Mouse (Mus musculus) midbrain, embryonic 11.5 days (tissue): ENCODE measurements around the gene Vstm4. TPM values are rescaled to one million over a fixed set of nuclear protein-coding genes. Genes with fewer than 3 reads are reported as not detected.

Experiments
- ATAC-seq: fragments of 200-750 bp; cut with Nextera tagmentation; 2 replicates; pipeline ENCODE4 v1.8.0; 2017; ENCODE audit warnings: moderate TSS enrichment, moderate library complexity; ENCODE audit not compliant: low FRiP score
- DNase-seq: peaks from one replicate; pipeline ENCODE4 v3.0.0; 2015; ENCODE audit warnings: low spot score; ENCODE audit errors: missing footprints
- H3K27ac ChIP-seq: fragments of 300-500 bp; sonication (generic); 2 replicates; pipeline ENCODE4 v1.5.1; 2014; ENCODE audit warnings: low read depth, low read length
- H3K27me3 ChIP-seq: fragments of 300-500 bp; sonication (generic); 2 replicates; pipeline ENCODE4 v1.6.1; 2014; ENCODE audit warnings: mild to moderate bottlenecking, low read length, moderate library complexity, mixed read lengths; ENCODE audit not compliant: control insufficient read depth, insufficient read depth
- H3K36me3 ChIP-seq: fragments of 300-500 bp; sonication (generic); 2 replicates; pipeline ENCODE4 v1.6.1; 2014; ENCODE audit warnings: mild to moderate bottlenecking, low read length, moderate library complexity, mixed read lengths; ENCODE audit not compliant: control insufficient read depth, insufficient read depth
- H3K4me1 ChIP-seq: fragments of 300-500 bp; sonication (generic); 2 replicates; pipeline ENCODE4 v1.6.1; 2014; ENCODE audit warnings: low read length; ENCODE audit not compliant: control insufficient read depth, insufficient read depth
- H3K4me2 ChIP-seq: fragments of 300-500 bp; sonication (generic); 2 replicates; pipeline ENCODE4 v1.6.1; 2014; ENCODE audit warnings: mild to moderate bottlenecking, moderate library complexity
- H3K4me3 ChIP-seq: fragments of 300-500 bp; sonication (generic); 2 replicates; pipeline ENCODE4 v1.5.1; 2014; ENCODE audit warnings: low read depth, low read length
- H3K9ac ChIP-seq: fragments of 300-500 bp; sonication (generic); 2 replicates; pipeline ENCODE4 v1.6.1; 2014; ENCODE audit warnings: low read length
- H3K9me3 ChIP-seq: fragments of 300-500 bp; sonication (generic); 2 replicates; pipeline ENCODE4 v1.6.1; 2016; ENCODE audit warnings: low read length; ENCODE audit not compliant: control insufficient read depth
- WGBS: fragments of 180-500 bp; shearing (Covaris S2); extraction: QIAGEN DNeasy Blood & Tissue Kit; methylation state at CpG from one replicate; pipeline ENCODE4 v1.1.7; 2014; 5-methylcytosine and 5-hydroxymethylcytosine counted together
- polyA plus RNA-seq: library from polyadenylated mRNA; unstranded; fragments of >200 nt; fragmentation: Nextera tagmentation; extraction: Ambion mirVana; gene quantifications from 2 replicates; pipeline ENCODE4 v1.2.1, GENCODE M21; 2014

Gene Vstm4
- 4.5 and 4.6 TPM in 2 replicates for polyA plus RNA-seq

- H3K27ac ChIP-seq = no peak within 1 kb of the TSS
Measured at GRCm38 (mm10) chr14:32856681-32857328, at the start of gene Vstm4. TSS of gene Vstm4 (plus strand) at chr14:32856756.

GRCm38 (mm10) chr14:32810111-32810510 lies 46.4 kb upstream of the Vstm4 start:
- Histone ChIP-seq H3K27ac (no peak overlapping the region), H3K4me2 (no peak overlapping the region), H3K27me3 (no peaks in the 10 kb centered on the region), H3K36me3 (no peaks in the 10 kb centered on the region), H3K9me3 (no peaks in the 10 kb centered on the region), H3K9ac (no peak overlapping the region), H3K4me1 (no peaks in the 10 kb centered on the region), H3K4me3 (no peak overlapping the region)
- ATAC-seq (no peak), DNase-seq (no peak)

More at GRCm38 (mm10) chr14:32856681-32857328, at the start of gene Vstm4:
- 1% methylated on average over 63 of the region's 68 CpGs for WGBS
- H3K9ac ChIP-seq = peak within 1 kb of the TSS; percentile 83
- peak within 1 kb of the TSS; percentile 72 for H3K4me2 ChIP-seq
- H3K4me1 ChIP-seq = peaks cover 2% of the 10 kb centered on the region; the same call in 1 of the 2 replicates
- H3K4me3 ChIP-seq = peak within 1 kb of the TSS; percentile 45
- no peaks in the 10 kb centered on the region for H3K9me3 ChIP-seq
- DNase-seq = peak; percentile 94
- peak; percentile 85 for ATAC-seq
- H3K36me3 ChIP-seq = no peaks in the 10 kb centered on the region
- peaks cover 5% of the 10 kb centered on the region for H3K27me3 ChIP-seq

- DNase-seq = no peak
- H3K9ac ChIP-seq = no peak overlapping the region
- H3K4me2 ChIP-seq = no peak overlapping the region
- H3K27ac ChIP-seq = no peak overlapping the region
- H3K4me3 ChIP-seq = no peak overlapping the region
- 78% methylated on average over 6 of the region's 6 CpGs for WGBS
- H3K9me3 ChIP-seq = no peaks in the 10 kb centered on the region
- H3K27me3 ChIP-seq = no peaks in the 10 kb centered on the region
- no peaks in the 10 kb centered on the region for H3K36me3 ChIP-seq
- no peak for ATAC-seq
- H3K4me1 ChIP-seq = no peaks in the 10 kb centered on the region
Measured at GRCm38 (mm10) chr14:32812429-32812828, 44.1 kb upstream of the Vstm4 start.

GRCm38 (mm10) chr14:32814961-32815360 lies 41.6 kb upstream of the Vstm4 start:
- 72% methylated on average over 4 of the region's 4 CpGs for WGBS
- ATAC-seq = no peak
- no peak overlapping the region for H3K9ac ChIP-seq

GRCm38 (mm10) chr14:32816533-32816932 lies 40.0 kb upstream of the Vstm4 start:
- H3K4me3 ChIP-seq = no peak overlapping the region
- no peak overlapping the region for H3K27ac ChIP-seq
- no peak for DNase-seq
- no peak overlapping the region for H3K9ac ChIP-seq
- no peak for ATAC-seq
- H3K36me3 ChIP-seq = no peaks in the 10 kb centered on the region
- WGBS = 81% methylated on average over 4 of the region's 4 CpGs
- no peak overlapping the region for H3K4me2 ChIP-seq
- no peaks in the 10 kb centered on the region for H3K4me1 ChIP-seq
- H3K9me3 ChIP-seq = no peaks in the 10 kb centered on the region
- no peaks in the 10 kb centered on the region for H3K27me3 ChIP-seq

More at GRCm38 (mm10) chr14:32814961-32815360, 41.6 kb upstream of the Vstm4 start:
- no peaks in the 10 kb centered on the region for H3K27me3 ChIP-seq
- H3K4me1 ChIP-seq = no peaks in the 10 kb centered on the region
- H3K27ac ChIP-seq = no peak overlapping the region
- H3K4me2 ChIP-seq = no peak overlapping the region
- DNase-seq = no peak
- no peaks in the 10 kb centered on the region for H3K36me3 ChIP-seq
- H3K4me3 ChIP-seq = no peak overlapping the region
- H3K9me3 ChIP-seq = no peaks in the 10 kb centered on the region

- H3K27ac ChIP-seq = no peak overlapping the region
- no peak overlapping the region for H3K9ac ChIP-seq
- WGBS = 84% methylated on average over 7 of the region's 7 CpGs
- H3K4me3 ChIP-seq = no peak overlapping the region
- no peak for DNase-seq
- H3K36me3 ChIP-seq = no peaks in the 10 kb centered on the region
- ATAC-seq = no peak
- H3K9me3 ChIP-seq = no peaks in the 10 kb centered on the region
- no peaks in the 10 kb centered on the region for H3K27me3 ChIP-seq
- H3K4me2 ChIP-seq = no peak overlapping the region
- no peaks in the 10 kb centered on the region for H3K4me1 ChIP-seq
Measured at GRCm38 (mm10) chr14:32817258-32817657, 39.3 kb upstream of the Vstm4 start.

GRCm38 (mm10) chr14:32819297-32819696 lies 37.3 kb upstream of the Vstm4 start:
- no peak for ATAC-seq
- H3K36me3 ChIP-seq = no peaks in the 10 kb centered on the region

GRCm38 (mm10) chr14:32822812-32823211 lies 33.7 kb upstream of the Vstm4 start:
- WGBS = 90% methylated on average over 4 of the region's 4 CpGs
- no peak overlapping the region for H3K4me3 ChIP-seq
- H3K9ac ChIP-seq = no peak overlapping the region
- no peak overlapping the region for H3K27ac ChIP-seq
- H3K9me3 ChIP-seq = no peaks in the 10 kb centered on the region
- H3K36me3 ChIP-seq = no peaks in the 10 kb centered on the region
- no peaks in the 10 kb centered on the region for H3K27me3 ChIP-seq
- H3K4me1 ChIP-seq = peaks cover 4% of the 10 kb centered on the region
- H3K4me2 ChIP-seq = no peak overlapping the region
- no peak for ATAC-seq
- no peak for DNase-seq

More at GRCm38 (mm10) chr14:32819297-32819696, 37.3 kb upstream of the Vstm4 start:
- Histone ChIP-seq H3K27ac (no peak overlapping the region), H3K9me3 (no peaks in the 10 kb centered on the region), H3K9ac (no peak overlapping the region), H3K4me1 (no peaks in the 10 kb centered on the region), H3K4me3 (no peak overlapping the region), H3K4me2 (no peak overlapping the region), H3K27me3 (no peaks in the 10 kb centered on the region)
- no peak for DNase-seq
- 61% methylated on average over 1 of the region's 1 CpGs for WGBS

GRCm38 (mm10) chr14:32823861-32824260 lies 32.7 kb upstream of the Vstm4 start:
- Histone ChIP-seq H3K27me3 (no peaks in the 10 kb centered on the region), H3K9ac (no peak overlapping the region), H3K4me1 (peaks cover 4% of the 10 kb centered on the region), H3K4me3 (no peak overlapping the region), H3K36me3 (no peaks in the 10 kb centered on the region), H3K4me2 (no peak overlapping the region), H3K9me3 (no peaks in the 10 kb centered on the region), H3K27ac (no peak overlapping the region)
- no peak for DNase-seq
- no peak for ATAC-seq
- WGBS = 88% methylated on average over 3 of the region's 3 CpGs
